Mouse (Mus musculus): Measurements from ENCODE around the gene Batf2.
"Not testable (repeated sequence)": the region's sequence is repeated elsewhere in the genome, so short reads cannot be mapped to it uniquely, and the experiment has no call there.

Gene Batf2

DNA sequence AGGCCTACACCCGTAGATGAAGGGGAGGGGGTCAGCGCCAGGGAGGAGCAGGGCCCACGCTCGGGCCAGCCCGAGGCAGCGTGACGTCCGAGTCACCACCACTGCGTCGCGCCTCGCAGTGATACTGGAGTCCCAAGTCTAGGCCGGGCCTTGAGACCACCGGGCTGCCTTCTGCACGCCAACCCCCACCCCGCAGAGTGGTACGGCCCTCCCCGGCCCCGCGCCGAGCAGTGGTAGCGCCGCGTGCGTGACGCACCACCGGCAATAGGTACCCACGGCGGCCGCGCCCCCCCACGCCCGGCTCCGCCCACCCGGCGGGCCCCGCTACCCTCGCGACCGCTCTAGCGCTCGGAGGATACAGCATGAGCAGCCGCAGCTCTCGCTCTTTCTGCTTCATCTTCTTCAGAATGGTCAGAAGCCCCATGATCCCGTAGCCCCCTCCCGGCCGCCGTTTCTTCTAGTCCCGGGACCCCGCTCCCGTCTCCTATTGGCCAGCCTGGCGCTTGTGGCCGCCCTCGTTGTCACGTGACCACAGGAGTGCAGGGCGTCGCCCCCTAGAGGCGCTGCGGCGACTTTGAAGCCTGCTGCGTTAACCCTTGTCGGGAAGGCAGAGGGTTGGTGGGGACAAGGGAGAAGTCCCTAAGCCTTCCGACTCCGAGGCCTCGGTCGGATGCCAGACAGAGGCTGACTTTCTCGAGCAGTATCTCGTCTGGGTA, at the start of gene Batf2:
Gene Batf2 (plus strand): TSS at position 306 of the 716 bp plus-strand sequence.
- in situ Hi-C loops (cut with MboI, MseI): no loop called here

DNA sequence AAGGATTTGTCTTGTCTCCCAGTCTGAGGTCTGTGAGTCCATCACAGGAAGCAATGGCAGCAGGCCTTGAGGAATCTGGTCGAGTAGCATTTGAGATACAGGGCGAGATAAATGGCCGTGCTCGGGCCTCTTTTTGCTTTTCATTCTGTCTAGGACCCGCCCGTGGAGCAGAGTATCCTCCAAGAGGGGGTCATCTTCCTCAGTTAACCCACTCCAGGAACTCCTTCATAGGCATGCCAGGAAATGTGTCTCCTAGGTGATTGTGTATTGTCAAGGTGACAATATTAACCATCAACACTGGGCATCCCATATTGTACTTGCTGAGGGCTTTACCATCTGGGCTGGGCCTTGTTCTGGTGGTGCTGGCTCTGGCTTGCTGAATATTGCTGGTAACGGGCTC, 46.7 kb upstream of the Batf2 start, which contains the start of gene AC131692.1:
Gene AC131692.1 (plus strand): TSS at position 301 of the 400 bp plus-strand sequence.
- in situ Hi-C loops (cut with MboI, MseI): no loop called here

DNA sequence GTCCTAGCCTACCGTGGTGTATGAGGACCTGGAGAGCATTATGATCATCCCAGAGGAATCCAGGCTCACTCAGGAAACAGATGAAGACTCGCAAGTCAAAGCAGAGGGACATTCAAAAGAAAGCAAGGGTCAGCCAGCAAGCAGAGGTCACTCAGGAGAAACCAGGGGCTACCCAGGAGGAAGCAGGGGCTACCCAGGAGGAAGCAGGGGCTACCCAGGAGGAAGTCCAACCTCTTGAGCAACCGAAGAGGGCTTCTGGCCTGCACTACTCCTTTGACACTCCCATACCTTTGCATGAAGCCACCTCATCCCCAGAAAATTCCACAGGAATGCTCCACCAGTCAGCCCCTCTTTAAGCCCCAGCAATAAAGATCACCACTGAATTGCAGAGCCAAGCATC, 42.9 kb upstream of the Batf2 start:
- in situ Hi-C loops (cut with MboI, MseI): no loop called here

GRCm38 (mm10) chr19:6101186-6101585, 39.6 kb upstream of the Batf2 start:
- in situ Hi-C loops (cut with MboI, MseI): no loop called here

GRCm38 (mm10) chr19:6102169-6102853, 38.5 kb upstream of the Batf2 start:
- in situ Hi-C loops (cut with MboI, MseI): no loop called here

DNA sequence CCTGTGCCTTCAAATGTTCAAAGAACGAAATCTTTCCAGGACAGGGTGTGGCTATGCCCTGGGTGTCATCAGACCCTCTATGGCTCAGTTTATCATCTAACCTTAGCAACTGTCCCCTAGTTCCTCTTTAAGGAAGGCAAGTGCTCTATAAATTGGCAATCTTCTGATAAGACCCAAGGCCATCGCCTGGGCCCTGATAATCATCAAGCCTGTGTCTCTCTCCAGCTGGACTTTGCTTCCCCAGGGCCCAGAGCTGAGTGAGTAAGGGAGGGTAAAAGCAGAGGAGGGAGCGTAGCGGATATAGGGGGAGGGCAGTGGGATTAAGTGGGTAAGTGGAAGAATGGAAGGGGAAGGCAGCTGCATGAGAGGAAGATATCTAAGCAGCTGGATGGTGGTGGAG, 36.3 kb upstream of the Batf2 start:
- in situ Hi-C loops (cut with MboI, MseI): no loop called here

GRCm38 (mm10) chr19:6105586-6105985, 35.2 kb upstream of the Batf2 start, which contains the start of gene Naaladl1:
TSS of gene Naaladl1 (plus strand) at chr19:6105782.
- in situ Hi-C loops (cut with MboI, MseI): no loop called here

- in situ Hi-C loops (cut with MboI, MseI): no loop called here
These were observed 27.7 kb upstream of the Batf2 start for GRCm38 (mm10) chr19:6113116-6113515.

- in situ Hi-C loops (cut with MboI, MseI): no loop called here
These were observed 24.5 kb upstream of the Batf2 start for GRCm38 (mm10) chr19:6116113-6116850.

DNA sequence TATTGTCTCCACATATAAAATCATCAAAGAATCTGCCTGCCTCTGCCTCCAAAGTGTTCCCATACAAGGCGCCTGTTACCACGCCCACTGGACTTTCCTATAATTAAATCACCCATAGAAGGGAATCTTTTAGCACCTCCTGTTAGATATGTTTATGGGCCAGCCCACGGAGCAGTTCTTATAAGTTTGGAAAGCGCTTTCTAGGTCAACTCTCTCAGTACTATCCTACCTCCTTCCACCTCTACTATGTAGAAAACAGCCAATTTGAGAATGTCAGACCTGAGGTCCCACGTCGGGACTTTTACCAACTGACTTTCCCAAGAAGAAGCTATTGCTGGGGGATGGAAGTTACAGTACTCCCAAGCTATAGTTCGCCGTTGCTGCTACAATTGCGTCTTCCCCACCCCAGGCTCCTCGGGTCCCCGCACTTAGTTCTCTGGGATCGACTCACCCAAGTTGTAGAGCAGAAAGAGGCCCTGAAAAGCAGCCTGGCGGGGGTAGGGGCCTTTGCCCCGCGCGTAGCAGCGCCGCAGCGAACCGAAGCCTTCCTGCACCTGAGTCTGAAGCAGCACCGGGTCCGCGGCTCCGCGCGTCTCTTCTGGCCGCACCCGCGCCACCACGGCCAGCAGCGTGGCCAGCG, 23.3 kb upstream of the Batf2 start:
- in situ Hi-C loops (cut with MboI, MseI): no loop called here

DNA sequence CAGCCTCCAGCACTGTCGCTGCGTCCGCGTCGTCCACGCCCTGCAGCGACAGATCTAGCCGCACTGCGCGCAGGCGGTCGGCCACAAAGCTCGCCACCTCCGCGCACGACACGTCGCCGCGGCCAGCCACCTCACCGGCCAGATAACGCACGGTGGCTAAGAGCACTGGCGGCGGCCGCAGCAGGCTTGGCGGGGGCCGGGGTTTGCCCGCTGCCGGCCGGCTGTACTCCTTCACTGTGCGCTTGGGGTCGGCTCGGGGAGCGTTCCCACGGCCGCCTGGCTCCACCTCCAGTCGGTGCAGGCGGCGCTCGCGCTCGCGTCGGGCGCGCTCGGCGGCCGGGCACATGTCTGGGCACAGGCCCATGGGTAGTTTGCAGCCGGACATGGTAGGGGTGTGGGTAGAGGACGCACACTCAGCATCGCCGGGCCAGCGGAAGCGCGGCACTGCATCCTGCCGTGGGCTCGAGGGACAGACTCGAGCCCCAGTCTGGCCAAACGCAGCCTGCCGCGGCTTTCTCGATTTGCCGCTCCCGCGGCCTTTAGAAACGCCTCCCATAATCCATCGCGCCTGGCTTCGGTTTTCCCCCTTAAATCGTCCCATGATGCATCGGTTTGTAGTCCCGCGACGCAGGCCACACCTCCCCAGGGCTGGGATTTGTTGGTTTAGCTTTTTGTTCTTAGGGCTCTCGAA, 22.7 kb upstream of the Batf2 start, which contains the start of gene Sac3d1:
Gene Sac3d1 (minus strand): TSS at position 665 of the 691 bp plus-strand sequence.
- in situ Hi-C loops (cut with MboI, MseI): no loop called here

- in situ Hi-C loops (cut with MboI, MseI): no loop called here
These were observed 22.1 kb upstream of the Batf2 start for GRCm38 (mm10) chr19:6118677-6119185.

DNA sequence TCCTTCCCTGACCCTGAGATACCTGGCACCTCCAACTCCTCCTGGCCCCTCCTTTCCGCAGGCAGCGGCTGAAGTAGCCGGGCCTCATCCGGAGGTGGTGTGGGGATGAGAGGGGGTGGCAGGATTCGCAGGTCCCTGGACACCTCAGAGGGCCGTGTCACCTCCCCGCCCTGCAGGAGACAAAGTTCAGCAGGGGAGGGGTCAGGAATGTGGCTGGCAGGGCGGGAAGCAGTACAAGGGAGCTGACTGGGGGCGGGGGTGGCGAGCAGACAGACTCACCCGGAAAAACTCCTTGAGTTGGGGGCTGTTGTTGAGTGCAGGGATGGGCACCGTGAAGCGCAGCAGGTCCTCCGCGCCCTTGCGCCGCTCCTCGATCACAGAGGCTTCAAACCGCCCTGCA, 19.0 kb upstream of the Batf2 start:
- in situ Hi-C loops (cut with MboI, MseI): no loop called here

DNA sequence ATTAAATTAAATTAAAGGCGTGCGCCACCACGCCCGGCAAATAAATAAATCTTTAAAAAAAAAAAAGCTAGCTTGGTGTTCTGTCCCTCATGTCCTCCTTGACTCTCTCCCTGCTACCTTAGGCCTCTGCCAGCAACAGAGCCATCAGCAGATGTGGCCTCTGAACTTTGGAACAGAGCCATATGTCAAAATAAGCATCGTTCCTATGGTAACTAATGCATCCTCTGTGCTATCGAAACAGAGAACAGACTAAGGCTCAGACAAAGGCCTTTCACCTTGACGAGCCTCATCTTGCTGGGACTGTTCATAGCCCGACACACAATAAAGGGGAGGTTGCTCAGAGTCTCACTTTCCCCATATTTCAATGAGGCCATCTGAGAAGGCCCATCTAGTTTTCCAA, 17.5 kb upstream of the Batf2 start:
- in situ Hi-C loops (cut with MboI, MseI): no loop called here

- in situ Hi-C loops (cut with MboI, MseI): no loop called here
These were observed 15.9 kb upstream of the Batf2 start for GRCm38 (mm10) chr19:6124898-6125297.

DNA sequence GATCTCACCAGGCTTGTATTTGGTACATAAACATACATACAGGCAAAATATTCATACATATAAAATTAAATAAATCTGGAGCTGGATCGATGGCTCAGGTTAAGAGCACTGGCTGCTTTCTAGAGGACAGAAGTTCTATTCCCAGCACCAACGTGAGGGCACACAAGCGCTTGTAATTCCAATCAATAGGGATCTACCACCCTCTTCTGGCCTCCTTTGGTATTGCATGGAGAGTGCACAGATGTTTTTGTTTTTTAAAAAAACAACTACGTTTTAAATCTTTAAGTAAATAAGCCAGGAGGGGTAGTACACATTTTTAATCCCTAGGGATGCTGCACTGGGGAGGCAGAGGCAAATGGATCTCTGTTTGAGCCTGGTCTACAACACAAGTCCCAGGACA, 14.5 kb upstream of the Batf2 start:
- in situ Hi-C loops (cut with MboI, MseI): no loop called here

DNA sequence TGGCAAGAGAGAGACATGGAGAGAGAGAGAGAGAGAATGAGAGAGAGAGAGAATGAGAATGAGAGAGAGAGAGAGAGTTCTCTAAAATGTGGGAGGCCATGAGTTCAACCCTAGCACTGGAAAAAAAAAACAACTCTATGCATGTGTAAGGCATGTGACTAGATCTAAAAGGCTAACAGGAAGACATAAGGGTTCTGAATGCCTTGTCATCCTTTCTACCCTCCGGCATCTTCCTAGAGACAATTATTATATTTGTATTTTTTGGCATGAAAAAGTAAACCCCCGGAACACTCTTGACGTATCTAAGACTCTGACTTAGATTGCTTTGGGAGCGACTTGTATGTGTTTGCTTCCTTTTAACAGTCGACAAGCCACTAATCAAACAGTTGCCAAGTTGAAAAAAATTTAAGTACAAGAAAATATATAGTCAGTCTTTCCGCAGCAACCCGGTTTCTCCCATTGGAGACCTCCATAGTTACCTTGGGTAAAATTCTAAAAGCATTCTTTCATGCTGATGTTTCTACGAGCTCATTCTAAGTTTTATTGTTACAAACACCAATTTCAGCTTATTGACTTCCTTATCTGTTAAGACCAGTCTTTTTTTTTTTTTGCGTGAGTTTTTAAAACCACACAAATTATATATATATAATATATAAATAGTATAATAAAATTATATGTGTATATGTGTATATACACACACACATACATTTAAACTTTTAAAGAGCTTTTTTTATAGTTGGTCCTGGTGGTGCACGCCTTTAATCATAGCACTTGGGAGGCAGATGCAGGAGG, 13.8 kb upstream of the Batf2 start:
- in situ Hi-C loops (cut with MboI, MseI): no loop called here

GRCm38 (mm10) chr19:6127760-6128341, 12.9 kb upstream of the Batf2 start, which contains the start of gene Snx15:
TSS of gene Snx15 (minus strand) at chr19:6128304.
- in situ Hi-C loops (cut with MboI, MseI): no loop called here

DNA sequence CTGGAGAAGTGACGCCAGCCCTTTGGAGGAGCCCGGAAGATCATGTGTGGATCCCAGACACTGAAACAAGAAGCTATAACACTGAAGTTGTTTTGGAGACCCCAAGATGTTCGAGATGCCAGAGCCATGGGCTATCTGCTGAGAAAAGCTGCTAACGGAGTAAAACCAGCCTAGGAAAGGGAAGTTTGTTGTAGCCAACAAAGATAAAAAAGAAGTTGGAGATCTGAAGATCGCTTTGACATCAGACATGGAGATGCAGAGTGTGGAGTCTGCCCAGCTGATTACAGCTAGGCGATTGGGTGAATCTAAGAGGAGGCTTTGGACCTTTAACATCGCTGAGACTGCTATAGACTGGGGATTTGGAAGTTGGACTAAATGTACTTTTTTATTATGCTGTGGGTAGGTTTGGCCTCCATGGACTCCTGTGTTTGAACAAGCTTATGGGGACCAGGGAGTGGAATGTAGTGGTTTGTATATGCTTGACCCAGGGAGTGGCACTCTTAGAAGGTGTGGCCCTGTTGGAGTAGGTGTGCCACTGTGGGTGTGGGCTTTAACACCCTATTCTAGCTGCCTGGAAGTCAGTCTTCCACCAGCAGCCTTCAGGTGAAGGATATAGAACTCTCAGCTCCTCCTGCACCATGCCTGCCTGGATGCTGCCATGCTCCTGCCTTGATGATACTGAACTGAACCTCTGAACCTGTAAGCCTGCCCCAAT, 10.2 kb upstream of the Batf2 start:
- in situ Hi-C loops (cut with MboI, MseI): not testable (repeated sequence)
